Mouse (Mus musculus): ENCODE data around the gene Chrna7. TPM values are rescaled to one million over a fixed set of nuclear protein-coding genes. Genes with fewer than 3 reads are reported as not detected.

The Chrna7 gene
- 4.0 and 4.5 TPM in 2 replicates for polyA plus RNA-seq (2015; fragmentation: Nextera tagmentation; extraction: Ambion mirVana)

GRCm38 (mm10) chr7:63212084-63212723 is at the start of gene Chrna7:
Gene Chrna7 (minus strand): TSS chr7:63212569.
- H3K36me3 ChIP-seq (ENCODE audit: insufficient read depth, low read length), result no peaks in the 10 kb centered on the region
- H3K27ac ChIP-seq (ENCODE audit: low read length), result no peak within 1 kb of the TSS
- 0% methylated on average over 50 of the region's 73 CpGs for WGBS
- ATAC-seq (ENCODE audit: low FRiP score, low TSS enrichment), result peak; percentile 95
- peaks cover 12% of the 10 kb centered on the region; the same call in 1 of the 2 replicates for H3K4me1 ChIP-seq (ENCODE audit: insufficient read depth, low read length)
- peak within 1 kb of the TSS; percentile 64 for H3K9ac ChIP-seq (replicated peaks; ENCODE audit: low read length)
- H3K4me3 ChIP-seq (ENCODE audit: low read length), result peak within 1 kb of the TSS; percentile 60
- H3K4me2 ChIP-seq (replicated peaks; ENCODE audit: low read depth, low read length), result peak within 1 kb of the TSS; percentile 91
- H3K27me3 ChIP-seq (ENCODE audit: insufficient read depth, low read length), result no peaks in the 10 kb centered on the region; the same call in 1 of the 2 replicates
- no peaks in the 10 kb centered on the region for H3K9me3 ChIP-seq (ENCODE audit: low read length)

GRCm38 (mm10) chr7:63249404-63249803 is 37.0 kb upstream of the Chrna7 start:
- ATAC-seq (ENCODE audit: low FRiP score, low TSS enrichment), result no peak
- H3K27ac ChIP-seq (ENCODE audit: low read length), result no peak overlapping the region
- H3K9me3 ChIP-seq (ENCODE audit: low read length), result no peaks in the 10 kb centered on the region
- no peak overlapping the region for H3K4me3 ChIP-seq (ENCODE audit: low read length)
- no peaks in the 10 kb centered on the region for H3K4me1 ChIP-seq (ENCODE audit: insufficient read depth, low read length)
- WGBS, result 77% methylated on average over 2 of the region's 2 CpGs
- no peak overlapping the region for H3K4me2 ChIP-seq (replicated peaks; ENCODE audit: low read depth, low read length)
- no peak overlapping the region for H3K9ac ChIP-seq (replicated peaks; ENCODE audit: low read length)
- no peaks in the 10 kb centered on the region for H3K36me3 ChIP-seq (ENCODE audit: insufficient read depth, low read length)
- H3K27me3 ChIP-seq (ENCODE audit: insufficient read depth, low read length), result no peaks in the 10 kb centered on the region

- Histone ChIP-seq H3K4me3 (ENCODE audit: low read length) (no peak overlapping the region), H3K27me3 (ENCODE audit: insufficient read depth, low read length) (no peaks in the 10 kb centered on the region), H3K4me1 (ENCODE audit: insufficient read depth, low read length) (no peaks in the 10 kb centered on the region), H3K9ac (replicated peaks; ENCODE audit: low read length) (no peak overlapping the region), H3K4me2 (replicated peaks; ENCODE audit: low read depth, low read length) (no peak overlapping the region), H3K27ac (ENCODE audit: low read length) (no peak overlapping the region), H3K36me3 (ENCODE audit: insufficient read depth, low read length) (no peaks in the 10 kb centered on the region), H3K9me3 (ENCODE audit: low read length) (no peaks in the 10 kb centered on the region)
- 77% methylated on average over 3 of the region's 3 CpGs for WGBS
- no peak for ATAC-seq (ENCODE audit: low FRiP score, low TSS enrichment)
These were observed 25.6 kb upstream of the Chrna7 start for GRCm38 (mm10) chr7:63237852-63238516.

GRCm38 (mm10) chr7:63225066-63225780 is 12.9 kb upstream of the Chrna7 start:
- H3K4me2 ChIP-seq (replicated peaks; ENCODE audit: low read depth, low read length), result no peak overlapping the region
- H3K27ac ChIP-seq (ENCODE audit: low read length), result no peak overlapping the region
- no peak overlapping the region for H3K9ac ChIP-seq (replicated peaks; ENCODE audit: low read length)
- H3K9me3 ChIP-seq (ENCODE audit: low read length), result no peaks in the 10 kb centered on the region
- no peaks in the 10 kb centered on the region for H3K36me3 ChIP-seq (ENCODE audit: insufficient read depth, low read length)
- no peak overlapping the region for H3K4me3 ChIP-seq (ENCODE audit: low read length)
- H3K4me1 ChIP-seq (ENCODE audit: insufficient read depth, low read length), result no peaks in the 10 kb centered on the region
- WGBS, result 33% methylated on average over 7 of the region's 7 CpGs
- no peaks in the 10 kb centered on the region for H3K27me3 ChIP-seq (ENCODE audit: insufficient read depth, low read length)
- ATAC-seq (ENCODE audit: low FRiP score, low TSS enrichment), result no peak

- Histone ChIP-seq H3K9ac (replicated peaks; ENCODE audit: low read length) (peak overlapping the region; percentile 64), H3K4me1 (ENCODE audit: insufficient read depth, low read length) (peaks cover 12% of the 10 kb centered on the region; the same call in 1 of the 2 replicates), H3K9me3 (ENCODE audit: low read length) (no peaks in the 10 kb centered on the region), H3K27me3 (ENCODE audit: insufficient read depth, low read length) (no peaks in the 10 kb centered on the region; the same call in 1 of the 2 replicates), H3K4me2 (replicated peaks; ENCODE audit: low read depth, low read length) (peak overlapping the region; percentile 91), H3K4me3 (ENCODE audit: low read length) (peak overlapping the region; percentile 60), H3K27ac (ENCODE audit: low read length) (no peak overlapping the region), H3K36me3 (ENCODE audit: insufficient read depth, low read length) (no peaks in the 10 kb centered on the region)
- 4% methylated on average over 13 of the region's 13 CpGs for WGBS
- ATAC-seq (ENCODE audit: low FRiP score, low TSS enrichment), result no peak
These were observed 707 bp downstream of the Chrna7 start for GRCm38 (mm10) chr7:63211641-63212083.

- Histone ChIP-seq H3K4me3 (ENCODE audit: low read length) (no peak overlapping the region), H3K36me3 (ENCODE audit: insufficient read depth, low read length) (no peaks in the 10 kb centered on the region), H3K4me2 (replicated peaks; ENCODE audit: low read depth, low read length) (no peak overlapping the region), H3K27me3 (ENCODE audit: insufficient read depth, low read length) (no peaks in the 10 kb centered on the region; the same call in 1 of the 2 replicates), H3K27ac (ENCODE audit: low read length) (no peak overlapping the region), H3K4me1 (ENCODE audit: insufficient read depth, low read length) (peaks cover 12% of the 10 kb centered on the region; the same call in 1 of the 2 replicates), H3K9me3 (ENCODE audit: low read length) (no peaks in the 10 kb centered on the region), H3K9ac (replicated peaks; ENCODE audit: low read length) (no peak overlapping the region)
- 30% methylated on average over 4 of the region's 4 CpGs for WGBS
- ATAC-seq (ENCODE audit: low FRiP score, low TSS enrichment), result no peak
These were observed 2.9 kb downstream of the Chrna7 start for GRCm38 (mm10) chr7:63209501-63209900.

GRCm38 (mm10) chr7:63207137-63207536 is 5.2 kb downstream of the Chrna7 start:
- Histone ChIP-seq H3K9me3 (ENCODE audit: low read length) (no peaks in the 10 kb centered on the region), H3K27me3 (ENCODE audit: insufficient read depth, low read length) (no peaks in the 10 kb centered on the region; the same call in 1 of the 2 replicates), H3K36me3 (ENCODE audit: insufficient read depth, low read length) (no peaks in the 10 kb centered on the region), H3K9ac (replicated peaks; ENCODE audit: low read length) (no peak overlapping the region), H3K4me3 (ENCODE audit: low read length) (no peak overlapping the region), H3K4me2 (replicated peaks; ENCODE audit: low read depth, low read length) (no peak overlapping the region), H3K27ac (ENCODE audit: low read length) (no peak overlapping the region), H3K4me1 (ENCODE audit: insufficient read depth, low read length) (peaks cover 12% of the 10 kb centered on the region; the same call in 1 of the 2 replicates)
- ATAC-seq (ENCODE audit: low FRiP score, low TSS enrichment), result no peak
- 64% methylated on average over 2 of the region's 2 CpGs for WGBS

- H3K9me3 ChIP-seq (ENCODE audit: low read length), result no peaks in the 10 kb centered on the region
- H3K9ac ChIP-seq (replicated peaks; ENCODE audit: low read length), result no peak overlapping the region
- H3K4me3 ChIP-seq (ENCODE audit: low read length), result no peak overlapping the region
- 60% methylated on average over 2 of the region's 2 CpGs for WGBS
- no peak for ATAC-seq (ENCODE audit: low FRiP score, low TSS enrichment)
- no peaks in the 10 kb centered on the region for H3K36me3 ChIP-seq (ENCODE audit: insufficient read depth, low read length)
- H3K4me2 ChIP-seq (replicated peaks; ENCODE audit: low read depth, low read length), result no peak overlapping the region
- H3K27ac ChIP-seq (ENCODE audit: low read length), result no peak overlapping the region
- no peaks in the 10 kb centered on the region for H3K4me1 ChIP-seq (ENCODE audit: insufficient read depth, low read length)
- H3K27me3 ChIP-seq (ENCODE audit: insufficient read depth, low read length), result no peaks in the 10 kb centered on the region
These were observed 16.8 kb downstream of the Chrna7 start for GRCm38 (mm10) chr7:63195560-63195959.

GRCm38 (mm10) chr7:63189647-63190534 is 22.5 kb downstream of the Chrna7 start:
- Histone ChIP-seq H3K4me3 (ENCODE audit: low read length) (no peak overlapping the region), H3K9me3 (ENCODE audit: low read length) (no peaks in the 10 kb centered on the region), H3K27me3 (ENCODE audit: insufficient read depth, low read length) (no peaks in the 10 kb centered on the region), H3K9ac (replicated peaks; ENCODE audit: low read length) (no peak overlapping the region), H3K4me2 (replicated peaks; ENCODE audit: low read depth, low read length) (no peak overlapping the region), H3K4me1 (ENCODE audit: insufficient read depth, low read length) (no peaks in the 10 kb centered on the region), H3K36me3 (ENCODE audit: insufficient read depth, low read length) (no peaks in the 10 kb centered on the region), H3K27ac (ENCODE audit: low read length) (no peak overlapping the region)
- WGBS, result 84% methylated on average over 13 of the region's 13 CpGs
- no peak for ATAC-seq (ENCODE audit: low FRiP score, low TSS enrichment)

Data from kidney, embryonic 16.5 days (tissue).